In the genomic region with DNA sequence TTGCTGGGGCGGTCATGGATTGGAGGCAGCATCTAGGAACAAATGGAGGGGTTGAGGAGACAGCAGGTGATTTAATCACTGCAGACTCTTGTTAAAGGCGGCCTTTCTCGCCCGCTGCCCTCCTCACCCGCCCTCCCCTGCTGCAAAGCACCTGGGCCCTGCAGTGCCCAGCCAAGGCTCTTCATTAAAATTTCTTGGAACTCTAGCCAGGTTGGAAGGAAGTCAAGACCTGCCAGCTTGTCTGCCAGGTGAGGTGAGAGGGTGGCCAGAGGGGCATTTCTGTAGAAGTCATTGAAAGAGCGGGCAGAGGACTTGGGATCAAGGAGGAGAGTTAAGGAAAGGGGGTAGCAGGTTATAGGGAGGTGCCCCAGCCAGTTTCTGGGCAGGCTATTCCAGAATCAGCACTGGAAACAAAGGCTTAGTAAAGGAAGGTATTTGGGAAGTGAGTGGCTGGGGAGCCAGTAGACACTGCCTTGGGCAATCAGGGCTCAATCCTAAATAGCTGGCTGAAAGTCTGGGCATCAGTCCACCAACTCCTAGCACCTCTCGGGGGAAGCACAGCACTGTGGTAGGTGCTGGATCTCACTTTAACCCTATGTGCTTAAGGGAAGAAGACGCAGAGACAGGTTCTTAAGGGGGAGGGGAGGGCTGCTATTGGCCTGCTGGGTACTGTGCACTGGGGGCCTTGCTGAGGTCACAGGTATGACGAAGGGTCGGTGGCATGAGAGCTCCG, we compare ENCODE assay signal across 11 mouse cellular contexts. TPM values are rescaled to one million over a fixed set of nuclear protein-coding genes. Genes with fewer than 3 reads are reported as not detected.
A peak's percentile ranks its signal among the peaks of the same experiment; 100 is the strongest.
DNase-seq lines count a peak whose midpoint lies in the region; ATAC-seq lines count a peak whose summit lies in the region.
"Had no signal": no experiment of that assay in that cellular context is flagged by ENCODE, and none has a peak within 500 bp of the region (broad histone marks: within the 10 kb centered on the region; RNA-seq: fewer than 3 reads in every experiment).

No protein-coding gene starts in this region.

- H3K27me3 ChIP-seq in midbrain, embryonic 11.5 days (ENCODE audit: control insufficient read depth, insufficient read depth, low read length), result no peaks in the 10 kb centered on the region
- peaks cover 46% of the 10 kb centered on the region for H3K27me3 ChIP-seq in midbrain, embryonic 10.5 days (ENCODE audit: low read depth, poor library complexity, severe bottlenecking)
- no peaks in the 10 kb centered on the region for H3K27me3 ChIP-seq in midbrain, embryonic 16.5 days (ENCODE audit: control insufficient read depth, insufficient read depth, low read depth, low read length)

- no peak overlapping the region for H3K4me2 ChIP-seq in midbrain, embryonic 11.5 days
- no peak overlapping the region for H3K4me2 ChIP-seq in midbrain, embryonic 16.5 days (ENCODE audit: low read length)
- H3K4me2 ChIP-seq: embryonic facial prominence, embryonic 15.5 days had no signal

- no peak overlapping the region for H3K4me3 ChIP-seq in midbrain, embryonic 11.5 days (ENCODE audit: low read depth, low read length)
- H3K4me3 ChIP-seq in midbrain, embryonic 10.5 days, result no peak overlapping the region
- no peak overlapping the region for H3K4me3 ChIP-seq in midbrain, embryonic 16.5 days (ENCODE audit: low read depth, low read length)
- H3K4me3 ChIP-seq: embryonic facial prominence, embryonic 15.5 days had no signal

- no peak overlapping the region for H3K27ac ChIP-seq in midbrain, embryonic 11.5 days (ENCODE audit: low read depth, low read length)
- H3K27ac ChIP-seq in midbrain, embryonic 10.5 days (replicated peaks), result no peak overlapping the region
- H3K27ac ChIP-seq in midbrain, embryonic 16.5 days (ENCODE audit: low read length), result peak overlapping the region; percentile 19
- H3K27ac ChIP-seq: embryonic facial prominence, embryonic 15.5 days had no signal

- WGBS in midbrain, embryonic 11.5 days, result 64% methylated on average over 11 of the region's 11 CpGs
- 57% methylated on average over 11 of the region's 11 CpGs for WGBS in midbrain, embryonic 10.5 days
- 54% methylated on average over 11 of the region's 11 CpGs for WGBS in midbrain, embryonic 16.5 days

- intact Hi-C loops in gastrocnemius, postnatal 14 days (cut with DNase I; ENCODE audit: low total_unique reads), result no loop called here

- DNase-seq in midbrain, embryonic 11.5 days (ENCODE audit: low spot score, missing footprints), result peak; percentile 60
- DNase-seq in midbrain, embryonic 10.5 days (ENCODE audit: low spot score), result no peak
- peak; percentile 31 to 33 for DNase-seq in cerebellum, postnatal 36 days
- DNase-seq in kidney, adult 8-10 months, result peak; percentile 44 to 80
- DNase-seq in gastrocnemius, postnatal 14 days, result no peak
- no peak for DNase-seq in spleen, postnatal 14 days (ENCODE audit: low spot score in 2 of 2)
- no peak for DNase-seq in adrenal gland, postnatal 4 days (ENCODE audit: low spot score in 2 of 2)
- DNase-seq: heart, postnatal 14 days; liver had no signal

- H3K9ac ChIP-seq in midbrain, embryonic 11.5 days (ENCODE audit: low read length), result no peak overlapping the region
- H3K9ac ChIP-seq in midbrain, embryonic 16.5 days (ENCODE audit: low read depth, low read length), result no peak overlapping the region
- H3K9ac ChIP-seq: embryonic facial prominence, embryonic 15.5 days had no signal

- H3K4me1 ChIP-seq in midbrain, embryonic 11.5 days (ENCODE audit: control insufficient read depth, insufficient read depth, low read length), result peaks cover 16% of the 10 kb centered on the region
- peaks cover 43% of the 10 kb centered on the region for H3K4me1 ChIP-seq in midbrain, embryonic 10.5 days
- H3K4me1 ChIP-seq in midbrain, embryonic 16.5 days (ENCODE audit: control insufficient read depth, insufficient read depth, low read length), result peaks cover 32% of the 10 kb centered on the region

- no peaks in the 10 kb centered on the region for H3K9me3 ChIP-seq in midbrain, embryonic 11.5 days (ENCODE audit: control insufficient read depth, low read length)
- no peaks in the 10 kb centered on the region for H3K9me3 ChIP-seq in midbrain, embryonic 10.5 days (replicated peaks)
- no peaks in the 10 kb centered on the region for H3K9me3 ChIP-seq in midbrain, embryonic 16.5 days (replicated peaks; ENCODE audit: control insufficient read depth, low read length, poor library complexity, severe bottlenecking)
- H3K9me3 ChIP-seq: embryonic facial prominence, embryonic 15.5 days had no signal

- ATAC-seq in midbrain, embryonic 11.5 days (ENCODE audit: low FRiP score), result no peak
- no peak for ATAC-seq in midbrain, embryonic 16.5 days

- H3K36me3 ChIP-seq in midbrain, embryonic 11.5 days (ENCODE audit: control insufficient read depth, insufficient read depth, low read length), result no peaks in the 10 kb centered on the region
- H3K36me3 ChIP-seq in midbrain, embryonic 10.5 days, result no peaks in the 10 kb centered on the region
- H3K36me3 ChIP-seq in midbrain, embryonic 16.5 days (ENCODE audit: control insufficient read depth, insufficient read depth, low read length), result no peaks in the 10 kb centered on the region
- H3K36me3 ChIP-seq: embryonic facial prominence, embryonic 15.5 days had no signal

RNA-seq across cellular contexts. Expression of gene Ctnnbl1, which starts 29.8 kb away (rescaled TPM):
- polyA plus RNA-seq in midbrain, embryonic 11.5 days (2014; fragmentation: Nextera tagmentation; extraction: Ambion mirVana), result 98.8 and 109 TPM in 2 replicates
- 96.0 and 102 TPM in 2 replicates for polyA plus RNA-seq in midbrain, embryonic 10.5 days (2016; fragmentation: Nextera tagmentation; extraction: Ambion mirVana)
- 62.7 and 63.6 TPM in 2 replicates for polyA plus RNA-seq in midbrain, embryonic 16.5 days (2015; fragmentation: Nextera tagmentation; extraction: Ambion mirVana)
- 1 to 10 TPM; 6.8 to 7.2 TPM for total RNA-seq in gastrocnemius, postnatal 14 days (2021)
- 10 to 100 TPM; 26.7 to 29.0 TPM for total RNA-seq in adrenal gland, postnatal 4 days (2021)

Comparison
In these comparisons a context has a peak if more than half of its experiments do, and no peak if none do; other contexts are left out.
1. DNase-seq: peak in midbrain, embryonic 11.5 days (single experiment), cerebellum, postnatal 36 days (2 of 2) and kidney, adult 8-10 months (2 of 2); none in midbrain, embryonic 10.5 days (single experiment), gastrocnemius, postnatal 14 days (single experiment), spleen, postnatal 14 days (0 of 2) and adrenal gland, postnatal 4 days (0 of 2).